Mouse (Mus musculus): ENCODE measurements around the gene Gnai3. TPM values are rescaled to one million over a fixed set of nuclear protein-coding genes. Genes with fewer than 3 reads are reported as not detected.

Gnai3 gene
- total and polyA plus RNA-seq, 2 experiments from 2014 or later = 70.8 to 93.6 TPM

DNA sequence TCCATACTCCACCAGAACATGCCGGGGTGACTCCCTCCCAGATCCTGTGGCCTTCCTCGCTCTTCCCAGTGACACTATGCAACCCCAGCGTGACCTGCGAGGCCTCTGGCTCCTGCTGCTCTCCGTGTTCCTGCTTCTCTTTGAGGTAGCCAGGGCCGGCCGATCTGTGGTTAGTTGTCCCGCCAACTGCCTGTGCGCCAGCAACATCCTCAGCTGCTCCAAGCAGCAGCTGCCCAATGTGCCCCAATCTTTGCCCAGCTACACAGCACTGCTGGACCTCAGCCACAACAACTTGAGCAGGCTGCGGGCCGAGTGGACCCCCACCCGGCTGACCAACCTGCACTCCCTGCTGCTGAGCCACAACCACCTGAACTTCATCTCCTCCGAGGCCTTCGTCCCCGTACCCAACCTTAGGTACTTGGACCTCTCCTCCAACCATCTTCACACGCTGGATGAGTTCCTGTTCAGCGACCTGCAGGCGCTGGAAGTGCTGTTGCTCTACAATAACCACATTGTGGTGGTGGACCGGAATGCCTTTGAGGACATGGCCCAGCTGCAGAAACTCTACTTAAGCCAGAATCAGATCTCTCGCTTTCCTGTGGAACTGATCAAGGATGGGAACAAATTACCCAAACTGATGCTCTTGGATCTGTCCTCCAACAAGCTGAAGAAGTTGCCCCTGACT is 41.3 kb upstream of the Gnai3 start:
- H3K27ac ChIP-seq (ENCODE audit: low read depth, low read length) = no peak overlapping the region
- H3K27me3 ChIP-seq (ENCODE audit: insufficient read depth, low read length) = no peaks in the 10 kb centered on the region
- no peaks in the 10 kb centered on the region for H3K9me3 ChIP-seq (ENCODE audit: low read length)
- peak overlapping the region; percentile 82 for H3K4me3 ChIP-seq (ENCODE audit: low read depth, low read length)
- WGBS = 62% methylated on average over 20 of the region's 20 CpGs
- 0 out of 2 replicates have a peak, but pooled peaks have one; percentile 1 for ATAC-seq (ENCODE audit: low FRiP score)
- peak overlapping the region; percentile 81 for H3K9ac ChIP-seq (replicated peaks; ENCODE audit: low read length, poor library complexity, severe bottlenecking)
- TF ChIP-seq CTCF (IDR thresholded peaks at IDR 0.05) = no peak
- peak overlapping the region; percentile 92 for H3K4me2 ChIP-seq (ENCODE audit: low read depth, low read length, poor library complexity, severe bottlenecking)
- H3K4me1 ChIP-seq (ENCODE audit: insufficient read depth, low read length) = peaks cover 4% of the 10 kb centered on the region; the same call in 1 of the 2 replicates
- DNase-seq (ENCODE audit: low spot score) = no peak
- peaks cover 25% of the 10 kb centered on the region for H3K36me3 ChIP-seq (ENCODE audit: insufficient read depth, low read length)

GRCm38 (mm10) chr3:108186098-108187047 is 40.4 kb upstream of the Gnai3 start, which contains the start of gene Amigo1:
Gene Amigo1, plus strand, starts transcription at chr3:108186335.
- H3K4me1 ChIP-seq (ENCODE audit: insufficient read depth, low read length) = peaks cover 4% of the 10 kb centered on the region; the same call in 1 of the 2 replicates
- DNase-seq (ENCODE audit: low spot score) = peak; percentile 63
- under 1% methylated on average over 51 of the region's 100 CpGs for WGBS

DNA sequence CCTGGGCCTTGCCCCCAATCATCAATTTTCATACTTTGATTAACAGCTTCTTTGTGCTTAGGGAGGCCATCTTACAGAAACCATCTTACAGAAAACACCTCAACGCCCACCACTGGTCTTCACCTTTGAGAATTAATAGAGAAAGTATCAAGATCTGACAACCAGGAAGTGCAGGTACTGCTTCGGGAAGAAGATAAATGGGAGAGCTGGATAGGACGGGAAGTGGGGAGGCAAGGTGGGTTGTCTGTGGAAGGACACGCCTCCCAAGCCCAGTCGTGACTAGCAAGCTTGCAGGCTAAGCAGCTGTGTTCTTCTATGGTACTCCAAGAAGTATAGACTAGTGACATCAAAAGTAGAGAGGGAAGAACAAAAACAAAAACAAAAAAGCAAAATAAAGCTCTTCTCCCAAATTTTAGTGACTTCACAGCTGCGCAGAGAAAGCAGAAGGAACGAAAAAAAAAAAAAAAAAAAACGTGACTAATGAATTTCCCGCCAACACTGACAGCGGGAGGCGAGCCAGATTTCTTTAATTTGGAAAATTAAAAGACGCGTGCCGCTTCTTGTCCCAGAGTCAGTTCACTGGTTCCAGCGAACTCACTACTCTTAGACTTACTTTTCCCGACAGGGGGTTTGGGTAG is 39.6 kb upstream of the Gnai3 start:
- H3K9ac ChIP-seq (replicated peaks; ENCODE audit: low read length, poor library complexity, severe bottlenecking) = peak overlapping the region; percentile 81
- H3K9me3 ChIP-seq (ENCODE audit: low read length) = no peaks in the 10 kb centered on the region
- H3K4me1 ChIP-seq (ENCODE audit: insufficient read depth, low read length) = peaks cover 4% of the 10 kb centered on the region; the same call in 1 of the 2 replicates
- peak overlapping the region; percentile 92 for H3K4me2 ChIP-seq (ENCODE audit: low read depth, low read length, poor library complexity, severe bottlenecking)
- no peaks in the 10 kb centered on the region for H3K27me3 ChIP-seq (ENCODE audit: insufficient read depth, low read length)
- DNase-seq (ENCODE audit: low spot score) (peak; percentile 42), ATAC-seq (ENCODE audit: low FRiP score) (no peak)
- peaks cover 16% of the 10 kb centered on the region for H3K36me3 ChIP-seq (ENCODE audit: insufficient read depth, low read length)
- TF ChIP-seq CTCF (IDR thresholded peaks at IDR 0.05) = no peak
- peak overlapping the region; percentile 82 for H3K4me3 ChIP-seq (ENCODE audit: low read depth, low read length)
- WGBS = 2% methylated on average over 16 of the region's 16 CpGs
- H3K27ac ChIP-seq (ENCODE audit: low read depth, low read length) = no peak overlapping the region

More at GRCm38 (mm10) chr3:108186098-108187047, 40.4 kb upstream of the Gnai3 start, which contains the start of gene Amigo1:
- Histone ChIP-seq H3K4me3 (ENCODE audit: low read depth, low read length) (peak within 1 kb of the TSS; percentile 82), H3K36me3 (ENCODE audit: insufficient read depth, low read length) (peaks cover 22% of the 10 kb centered on the region), H3K9me3 (ENCODE audit: low read length) (no peaks in the 10 kb centered on the region), H3K4me2 (ENCODE audit: low read depth, low read length, poor library complexity, severe bottlenecking) (peak within 1 kb of the TSS; percentile 92), H3K27me3 (ENCODE audit: insufficient read depth, low read length) (no peaks in the 10 kb centered on the region), H3K27ac (ENCODE audit: low read depth, low read length) (peak within 1 kb of the TSS; percentile 47; the same call in 1 of the 2 replicates), H3K9ac (replicated peaks; ENCODE audit: low read length, poor library complexity, severe bottlenecking) (peak within 1 kb of the TSS; percentile 81)
- ATAC-seq (ENCODE audit: low FRiP score) = peak; percentile 64
- TF ChIP-seq CTCF (IDR thresholded peaks at IDR 0.05) = no peak

- no peaks in the 10 kb centered on the region for H3K9me3 ChIP-seq (ENCODE audit: low read length)
- no peak for TF ChIP-seq CTCF (IDR thresholded peaks at IDR 0.05)
- H3K4me1 ChIP-seq (ENCODE audit: insufficient read depth, low read length) = peaks cover 4% of the 10 kb centered on the region; the same call in 1 of the 2 replicates
- H3K27ac ChIP-seq (ENCODE audit: low read depth, low read length) = no peak overlapping the region
- peaks cover 13% of the 10 kb centered on the region for H3K36me3 ChIP-seq (ENCODE audit: insufficient read depth, low read length)
- H3K4me2 ChIP-seq (ENCODE audit: low read depth, low read length, poor library complexity, severe bottlenecking) = no peak overlapping the region
- H3K9ac ChIP-seq (replicated peaks; ENCODE audit: low read length, poor library complexity, severe bottlenecking) = no peak overlapping the region
- WGBS = 82% methylated on average over 3 of the region's 3 CpGs
- H3K4me3 ChIP-seq (ENCODE audit: low read depth, low read length) = no peak overlapping the region
- ATAC-seq (ENCODE audit: low FRiP score) = no peak
- H3K27me3 ChIP-seq (ENCODE audit: insufficient read depth, low read length) = no peaks in the 10 kb centered on the region
- no peak for DNase-seq (ENCODE audit: low spot score)
These were observed 38.8 kb upstream of the Gnai3 start for GRCm38 (mm10) chr3:108184742-108185141.

DNA sequence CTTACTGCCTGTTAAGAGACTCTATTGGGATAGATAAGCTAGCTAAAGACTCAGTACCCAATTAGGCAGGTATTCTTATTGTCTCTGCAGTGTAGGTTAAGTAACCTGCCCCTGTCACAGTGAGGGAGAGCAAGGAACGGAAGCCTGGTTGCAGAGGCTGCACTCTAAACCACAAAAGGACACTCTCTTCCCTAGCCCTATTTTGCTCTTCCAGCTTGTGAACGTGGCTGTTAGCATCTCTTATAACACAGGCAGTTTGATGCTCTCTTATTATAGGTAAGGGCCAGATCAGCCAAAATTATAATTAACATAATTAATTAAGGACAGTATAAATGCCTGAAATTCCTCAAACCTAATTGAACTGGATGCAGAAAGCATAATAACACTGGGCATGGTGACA is 34.6 kb upstream of the Gnai3 start:
- Histone ChIP-seq H3K9ac (replicated peaks; ENCODE audit: low read length, poor library complexity, severe bottlenecking) (no peak overlapping the region), H3K27ac (ENCODE audit: low read depth, low read length) (no peak overlapping the region), H3K4me3 (ENCODE audit: low read depth, low read length) (no peak overlapping the region), H3K9me3 (ENCODE audit: low read length) (no peaks in the 10 kb centered on the region), H3K27me3 (ENCODE audit: insufficient read depth, low read length) (no peaks in the 10 kb centered on the region), H3K4me1 (ENCODE audit: insufficient read depth, low read length) (0 out of 2 replicates have a peak, but pooled peaks cover 1% of the 10 kb centered on the region), H3K36me3 (ENCODE audit: insufficient read depth, low read length) (no peaks in the 10 kb centered on the region), H3K4me2 (ENCODE audit: low read depth, low read length, poor library complexity, severe bottlenecking) (no peak overlapping the region)
- no peak for TF ChIP-seq CTCF (IDR thresholded peaks at IDR 0.05)
- DNase-seq (ENCODE audit: low spot score) = no peak
- 50% methylated on average over 2 of the region's 2 CpGs for WGBS
- no peak for ATAC-seq (ENCODE audit: low FRiP score)
